Mouse (Mus musculus): ENCODE results near the gene Afg3l1.
"Not testable (repeated sequence)": the region's sequence is repeated elsewhere in the genome, so short reads cannot be mapped to it uniquely, and the experiment has no call there.

Afg3l1 gene

GRCm38 (mm10) chr8:123477737-123478258, at the start of gene Afg3l1:
Afg3l1 (plus strand) TSS chr8:123477903.
- DNase-seq = peak; percentile 97

DNA sequence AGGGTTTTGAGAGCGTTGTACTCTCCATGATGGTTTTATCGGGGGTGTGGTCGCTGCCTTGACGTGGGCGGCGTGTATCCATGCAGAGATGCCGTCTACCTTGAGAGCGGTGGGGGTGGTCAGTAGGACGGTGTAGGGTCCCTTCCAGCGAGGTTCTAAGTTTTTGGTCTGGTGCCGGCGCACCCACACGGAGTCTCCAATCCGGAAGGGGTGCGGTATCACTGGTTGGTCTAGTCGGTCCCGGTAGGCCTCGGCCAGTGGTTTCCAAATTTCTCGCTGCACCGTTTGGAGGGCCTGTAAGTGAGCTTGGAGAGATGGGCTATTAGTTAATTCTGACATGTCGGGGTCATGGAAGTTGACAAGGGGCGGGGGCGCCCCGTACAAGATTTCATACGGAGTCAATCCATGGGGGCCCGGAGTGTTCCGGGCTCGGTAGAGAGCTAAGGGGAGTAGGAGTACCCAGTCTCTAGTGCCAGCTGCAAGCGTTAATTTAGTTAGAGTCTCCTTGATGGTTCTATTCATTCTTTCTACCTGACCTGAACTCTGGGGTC, 49.3 kb upstream of the Afg3l1 start:
- DNase-seq = no peak

DNA sequence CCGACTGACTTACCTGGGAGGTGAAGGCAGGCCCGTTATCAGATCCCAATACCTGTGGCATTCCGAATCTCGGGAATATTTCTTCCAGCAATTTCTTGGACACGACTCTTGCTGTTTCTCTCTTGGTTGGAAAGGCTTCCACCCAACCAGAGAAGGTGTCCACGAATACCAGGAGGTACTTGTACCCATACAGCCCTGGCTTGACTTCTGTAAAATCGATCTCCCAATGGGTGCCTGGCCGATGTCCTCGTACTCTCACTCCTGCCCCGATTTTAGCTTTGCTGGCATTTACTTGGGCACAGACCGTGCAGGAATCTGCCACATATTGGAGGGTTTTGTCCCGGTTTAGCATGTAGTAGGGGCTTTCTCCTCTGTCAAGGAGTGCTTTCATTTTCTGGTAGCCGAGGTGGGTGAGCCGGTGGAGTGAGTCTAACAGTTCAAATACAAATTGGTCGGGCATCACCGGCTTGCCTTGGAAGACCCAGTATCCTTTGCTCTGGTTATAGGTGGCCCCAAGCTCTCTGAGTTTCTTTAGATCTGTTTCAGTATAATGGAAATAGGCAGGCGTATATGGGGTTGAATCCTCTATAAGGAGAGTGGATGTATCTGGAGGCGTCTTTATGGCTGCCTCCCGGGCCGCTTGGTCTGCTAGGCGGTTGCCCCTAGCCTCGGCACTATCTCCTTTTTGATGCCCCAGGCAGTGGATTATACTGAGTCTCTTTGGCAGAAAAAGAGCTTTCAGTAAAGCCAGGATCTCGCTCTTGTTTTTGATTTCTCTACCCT, 48.6 kb upstream of the Afg3l1 start:
- DNase-seq = no peak

DNA sequence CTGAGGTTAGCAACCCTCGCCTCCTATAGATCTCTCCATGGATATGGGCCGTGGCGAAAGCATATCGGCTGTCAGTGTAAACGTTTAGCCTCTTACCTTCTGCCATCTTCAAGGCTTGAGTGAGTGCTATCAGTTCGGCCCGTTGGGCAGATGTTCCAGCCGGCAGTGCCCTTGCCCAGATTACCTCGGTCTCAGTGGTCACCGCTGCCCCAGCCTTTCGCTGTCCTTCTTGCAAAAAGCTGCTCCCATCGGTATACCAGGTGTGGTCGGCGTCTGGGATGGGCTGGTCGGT, 48.0 kb upstream of the Afg3l1 start:
- not testable (repeated sequence) for DNase-seq

- DNase-seq = not testable (repeated sequence)
Measured at GRCm38 (mm10) chr8:123430936-123431335, 46.8 kb upstream of the Afg3l1 start.

DNA sequence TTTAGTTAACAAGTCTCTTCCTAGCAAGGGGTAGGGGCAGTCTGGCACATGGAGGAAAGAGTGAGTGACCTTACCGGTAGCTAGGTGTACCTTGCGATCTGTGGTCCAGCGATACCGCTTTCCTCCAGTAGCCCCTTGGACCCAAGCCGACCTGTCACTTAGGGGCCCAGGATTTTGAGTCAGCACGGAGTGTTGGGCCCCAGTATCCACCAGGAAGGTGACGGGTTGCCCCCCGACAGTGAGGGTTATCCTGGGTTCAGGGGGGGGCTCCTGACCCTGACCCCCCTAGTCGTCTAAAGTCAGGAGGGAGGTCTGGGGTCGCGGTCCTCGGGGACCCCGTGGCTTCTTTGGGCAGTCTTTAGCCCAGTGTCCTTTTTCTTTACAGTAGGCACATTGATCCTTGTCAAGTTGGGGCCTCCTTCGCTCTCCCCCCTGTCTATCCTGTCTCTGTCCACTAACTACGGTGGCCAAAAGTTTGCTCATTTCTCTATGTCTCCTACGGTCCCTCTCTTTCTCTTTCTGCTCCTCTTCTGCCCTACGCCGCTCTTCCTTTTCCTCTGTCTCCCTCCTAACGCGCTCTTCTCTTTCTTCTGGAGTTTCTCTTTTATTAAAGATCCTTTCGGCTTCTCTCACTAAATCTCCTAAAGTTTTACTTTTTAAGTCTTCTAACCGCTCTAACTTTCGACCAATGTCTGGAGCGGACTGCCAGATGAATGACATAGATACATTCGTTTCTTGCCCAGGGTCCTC, 45.9 kb upstream of the Afg3l1 start:
- no peak for DNase-seq

GRCm38 (mm10) chr8:123432381-123432780, 45.3 kb upstream of the Afg3l1 start:
- DNase-seq = no peak

DNA sequence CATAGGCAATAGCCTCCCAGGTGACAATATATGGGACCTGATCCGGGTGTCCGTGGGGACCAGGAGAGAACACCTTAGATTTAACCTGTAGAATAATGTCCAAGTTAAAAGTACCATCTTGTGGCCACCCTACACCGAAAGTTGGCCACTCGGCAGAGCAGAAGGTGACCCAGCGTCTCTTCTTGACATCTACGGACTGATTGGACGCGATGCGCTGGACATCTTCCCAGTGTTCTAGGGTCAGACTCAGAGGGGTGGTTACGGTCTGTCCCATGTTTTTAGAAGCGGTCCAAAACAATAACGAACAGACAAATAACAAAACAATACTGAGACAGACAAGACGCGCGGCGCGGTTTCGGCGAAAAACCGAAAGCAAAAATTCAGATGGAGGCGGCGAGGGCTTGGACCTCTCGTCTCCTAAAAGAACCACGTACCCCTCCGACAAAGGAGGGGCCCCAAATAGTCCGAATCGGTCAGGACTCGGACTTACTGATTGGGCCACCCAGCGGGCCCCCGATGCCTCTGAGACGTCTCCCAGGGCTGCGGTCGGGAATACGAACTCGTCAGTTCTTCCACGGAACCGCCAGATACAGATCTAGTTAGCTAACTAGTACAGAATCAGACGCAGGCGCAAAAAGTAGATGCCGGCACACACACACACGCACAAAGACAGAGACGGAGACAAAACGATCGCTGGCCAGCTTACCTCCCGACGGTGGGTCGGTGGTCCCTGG, 44.3 kb upstream of the Afg3l1 start:
- not testable (repeated sequence) for DNase-seq

DNA sequence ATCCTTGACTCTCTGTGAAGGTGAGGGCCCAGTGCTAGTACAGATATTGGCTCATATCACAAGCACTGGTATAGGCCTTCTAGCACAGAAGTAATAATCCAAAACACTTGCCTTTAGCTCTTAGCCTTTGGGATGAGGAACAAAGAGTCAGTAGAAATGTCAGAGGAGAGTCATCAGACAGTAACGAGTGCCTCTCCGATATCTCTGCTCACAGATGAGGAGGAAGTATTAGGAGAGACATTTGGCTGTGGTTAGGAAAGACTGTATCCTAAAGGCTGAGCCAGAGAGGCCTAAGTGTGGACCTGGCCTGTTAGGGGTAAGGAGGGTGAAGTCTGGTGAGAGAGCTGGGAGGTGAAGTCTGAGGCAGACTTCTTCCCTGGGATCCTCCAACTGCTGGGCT, 35.9 kb upstream of the Afg3l1 start:
- no peak for DNase-seq

DNA sequence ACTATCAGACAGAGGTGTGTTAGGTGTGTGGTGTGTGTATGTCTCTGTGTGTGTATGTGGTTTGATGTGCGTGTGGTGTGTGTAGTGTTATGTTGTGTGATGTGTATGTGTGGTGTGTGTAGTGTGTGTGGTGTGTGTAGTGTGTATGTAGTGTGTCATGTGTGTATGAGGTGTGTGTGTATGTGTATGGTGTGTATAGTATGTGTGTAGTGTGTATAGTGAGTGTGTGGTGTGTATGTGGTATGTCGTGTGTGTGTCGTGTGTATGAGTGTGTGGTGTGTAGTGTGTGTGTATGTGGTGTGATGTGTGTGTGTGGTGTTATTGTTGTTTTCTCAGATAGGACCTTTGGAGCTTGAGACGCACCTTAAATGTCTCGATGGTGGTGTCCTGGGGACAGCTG, 35.4 kb upstream of the Afg3l1 start:
- no peak for DNase-seq

GRCm38 (mm10) chr8:123442871-123443575, 34.7 kb upstream of the Afg3l1 start:
- peak; percentile 98 for DNase-seq

DNA sequence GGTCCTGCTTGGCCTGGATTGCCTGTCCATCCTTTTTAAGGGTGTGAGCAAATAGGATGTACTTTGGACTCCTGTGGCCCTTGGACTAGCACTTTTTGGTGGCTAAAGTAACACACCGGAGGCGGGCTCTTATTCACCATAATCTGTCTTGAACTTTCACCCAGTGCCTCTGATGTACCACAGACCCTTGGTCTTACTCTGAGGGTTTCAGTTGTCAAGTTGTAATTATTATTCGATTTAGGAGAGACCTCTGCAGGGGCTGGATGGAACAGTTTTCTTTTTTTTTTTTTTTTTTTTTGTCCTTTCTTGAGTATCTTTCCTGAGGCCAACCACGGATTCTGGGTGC, 34.2 kb upstream of the Afg3l1 start:
- no peak for DNase-seq

DNA sequence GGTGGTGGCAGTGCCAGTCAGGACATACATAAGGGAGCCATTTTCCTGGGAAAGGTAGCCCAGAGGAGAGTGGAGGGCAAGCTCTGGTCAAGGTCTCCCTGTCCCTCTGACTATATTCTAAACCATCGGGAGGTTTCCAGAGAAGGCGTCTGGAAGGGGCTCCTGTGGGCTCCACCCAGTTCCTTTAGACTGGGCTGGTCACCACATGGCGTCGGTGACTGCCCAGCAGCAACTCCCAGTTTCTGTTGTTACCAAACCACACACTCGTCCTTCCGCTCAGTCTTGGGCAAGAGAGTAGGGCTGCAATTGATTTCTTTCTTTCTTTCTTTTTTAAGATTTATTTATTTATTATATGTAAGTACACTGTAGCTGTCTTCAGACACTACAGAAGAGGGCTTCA, 33.6 kb upstream of the Afg3l1 start:
- peak; percentile 14 for DNase-seq

- peak; percentile 18 for DNase-seq
Measured at GRCm38 (mm10) chr8:123445981-123446380, 31.7 kb upstream of the Afg3l1 start.

- no peak for DNase-seq
Measured at GRCm38 (mm10) chr8:123446799-123447198, 30.9 kb upstream of the Afg3l1 start.

- DNase-seq = no peak
Measured at GRCm38 (mm10) chr8:123450783-123451182, 26.9 kb upstream of the Afg3l1 start.

GRCm38 (mm10) chr8:123451747-123452146, 26.0 kb upstream of the Afg3l1 start:
- DNase-seq = not testable (repeated sequence)

DNA sequence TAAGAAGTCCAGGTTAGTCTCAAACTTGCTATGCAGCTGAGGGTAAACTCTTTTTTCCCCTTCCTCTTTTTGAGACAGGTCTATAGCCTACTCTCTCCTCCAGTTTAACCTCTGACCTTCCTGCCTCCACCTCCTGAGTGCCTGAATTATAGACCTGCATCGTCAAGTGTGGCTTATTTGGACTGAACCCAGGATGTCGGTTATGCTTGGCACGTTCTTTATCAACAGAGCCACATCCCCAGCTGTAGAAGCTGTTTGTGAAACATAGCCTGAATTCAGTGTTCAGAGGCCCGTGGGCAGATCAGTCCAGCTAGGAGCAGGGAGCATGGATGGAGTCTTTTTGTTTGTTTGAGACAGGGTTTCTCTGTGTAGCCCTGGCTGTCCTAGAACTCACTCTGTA, 25.6 kb upstream of the Afg3l1 start:
- no peak for DNase-seq

GRCm38 (mm10) chr8:123453291-123453690, 24.4 kb upstream of the Afg3l1 start:
- DNase-seq = no peak

GRCm38 (mm10) chr8:123453951-123454350, 23.8 kb upstream of the Afg3l1 start:
- DNase-seq = no peak

DNA sequence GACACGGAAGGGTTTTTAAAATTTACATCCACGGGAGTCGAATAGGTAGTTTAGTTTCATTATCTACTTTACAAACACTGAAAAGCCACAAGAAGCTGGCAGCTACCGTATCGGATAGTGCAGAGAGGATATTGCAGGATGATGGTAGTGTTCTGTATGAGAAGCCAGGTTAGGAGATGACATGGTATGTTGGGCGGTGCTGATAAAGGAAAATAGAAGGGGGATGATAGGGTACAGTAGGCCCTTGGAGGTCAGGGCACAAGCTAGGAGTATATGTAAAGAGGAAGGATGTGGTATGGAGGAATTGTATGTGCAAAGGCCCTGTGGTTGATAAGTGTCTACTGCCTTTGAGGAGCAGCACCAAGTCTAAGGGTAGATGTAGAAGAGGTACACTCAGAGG, 23.1 kb upstream of the Afg3l1 start:
- DNase-seq = no peak

DNA sequence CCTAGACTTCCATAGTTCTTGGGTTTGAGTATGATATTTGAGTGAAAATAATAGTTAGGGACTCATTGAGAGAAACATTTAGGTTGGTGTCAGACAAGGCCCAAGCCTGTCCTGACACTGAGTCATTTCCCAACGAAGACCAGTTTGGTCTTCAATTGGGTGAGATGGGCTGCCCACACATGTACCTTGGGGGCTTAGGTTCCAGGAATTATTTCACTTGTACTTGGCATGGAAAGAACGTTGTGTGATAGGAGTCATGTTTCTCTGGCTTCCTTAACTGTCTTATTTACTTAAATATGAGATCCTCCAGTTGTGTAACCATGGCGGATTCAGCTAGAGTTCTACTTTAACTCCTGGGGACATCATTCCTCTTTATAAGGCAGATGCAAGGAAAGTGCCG, 14.1 kb upstream of the Afg3l1 start:
- no peak for DNase-seq

DNA sequence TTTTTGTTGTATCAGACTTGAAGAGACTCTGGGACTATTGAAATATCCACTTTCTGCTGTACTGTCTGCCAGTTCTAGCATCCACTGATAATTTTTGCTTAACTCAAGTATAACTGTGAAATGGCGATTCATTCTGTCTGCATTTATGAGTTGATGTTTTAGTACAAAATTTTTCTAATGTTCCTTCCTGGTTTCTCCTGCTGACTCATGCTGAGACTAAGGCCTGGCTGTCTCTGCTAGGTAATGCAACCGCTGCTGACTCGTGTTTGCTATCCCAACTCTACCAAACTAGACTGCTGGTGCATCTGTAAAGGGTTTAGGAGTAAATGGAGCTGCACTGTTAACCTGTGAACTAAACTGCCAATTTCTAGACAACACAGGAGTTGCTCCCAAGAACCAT, 10.2 kb upstream of the Afg3l1 start:
- DNase-seq = no peak

Measured in kidney, adult 18-20 months (tissue).